Mouse (Mus musculus): ENCODE results near the gene Fkbp2.

DNA sequence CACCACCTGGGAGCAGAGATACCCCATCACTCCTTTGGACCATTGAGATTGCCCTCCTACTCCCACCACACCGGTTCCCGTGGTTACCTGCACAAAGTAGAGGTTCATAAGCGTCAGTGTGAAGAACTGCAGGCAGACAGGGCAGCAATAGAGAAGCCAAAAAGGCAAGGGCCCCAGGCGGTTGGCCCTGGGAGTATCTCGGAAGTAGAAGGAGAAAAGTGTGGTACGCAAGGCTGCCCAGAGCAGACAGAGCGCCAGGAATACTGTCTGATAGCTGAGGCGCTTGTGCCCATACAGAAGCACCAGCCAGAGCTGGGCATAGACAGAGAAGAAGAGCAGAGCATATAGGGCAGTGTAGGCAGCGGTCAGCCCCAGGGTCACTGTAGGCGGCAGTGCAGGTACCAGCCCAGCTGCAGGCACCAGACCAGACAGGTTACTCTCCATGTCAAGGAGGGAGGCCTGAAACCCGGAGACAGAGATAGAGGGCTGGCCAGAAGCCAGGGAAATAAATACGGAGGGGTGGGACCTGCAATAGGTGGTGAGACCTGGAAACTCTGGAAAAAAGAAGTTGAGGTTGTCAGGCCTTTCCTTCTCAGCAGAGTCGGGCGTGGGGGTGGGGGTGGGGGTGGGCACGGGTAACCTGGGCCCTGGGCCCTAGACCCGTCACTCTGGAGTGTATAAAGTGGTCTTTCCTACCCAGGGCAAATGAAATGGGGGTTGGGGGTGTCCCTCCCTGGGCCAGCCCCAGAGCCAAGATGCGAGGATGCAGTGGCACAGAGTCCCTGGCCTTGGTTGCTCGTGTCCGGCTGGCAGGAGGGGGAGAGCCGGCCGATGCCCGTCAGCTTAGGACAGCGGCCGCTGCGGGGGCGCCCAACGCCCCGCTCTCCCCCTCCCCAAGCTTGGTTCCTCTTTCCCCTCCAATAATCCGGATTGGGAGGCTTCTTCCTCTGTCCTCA is 39.6 kb downstream of the Fkbp2 start:
- TF ChIP-seq CTCF (IDR thresholded peaks at IDR 0.05; ENCODE audit: low read depth) (no peak), EP300 (optimal IDR thresholded peaks at IDR 0.05) (no peak)
